Mouse (Mus musculus) left cerebral cortex, postnatal 10 days (tissue): Measurements from ENCODE around the gene Ppm1e. TPM values are rescaled to one million over a fixed set of nuclear protein-coding genes. Genes with fewer than 3 reads are reported as not detected.

Experiments
- DNase-seq, 2 experiments: peaks; one replicate each; pipeline ENCODE4 v3.0.0; 2021 to 2022; ENCODE audit warnings: low spot score in 2 of 2, mixed read lengths in 1 of 2; ENCODE audit errors: extremely low spot score in 1 of 2
- intact Hi-C: fragments of 180-260 bp; cut with DNase I; formaldehyde crosslinking; loops from one replicate; pipeline ENCODE4 v1.15.1; 2025
- total RNA-seq, 2 experiments: library from RNA; stranded (reverse); gene quantifications; 2 replicates each; pipeline ENCODE4 v1.2.3; 2021

Gene Ppm1e
- total RNA-seq, result 100 to 1,000 TPM; 173 to 181 TPM

GRCm38 (mm10) chr11:87358331-87359261 lies at the start of gene Ppm1e:
Gene Ppm1e, minus strand, starts transcription at chr11:87359023.
- intact Hi-C loops, result no loop called here
- DNase-seq, result peak; percentile 89 to 93

GRCm38 (mm10) chr11:87404876-87405275 lies 46.1 kb upstream of the Ppm1e start, which contains the start of the genes Rad51c and Tex14:
Gene Rad51c, minus strand, starts transcription at chr11:87404954.
Gene Tex14, plus strand, starts transcription at chr11:87405065.
- intact Hi-C loops, result loop anchor here (5.0 kb wide), 1 partner anchor 188 kb away; no protein-coding TSS in a partner anchor
- peak in 1 of 2 experiments; percentile 57 for DNase-seq

- intact Hi-C loops, result loop anchor here (5.0 kb wide), 1 partner anchor 187 kb away; no protein-coding TSS in a partner anchor
- DNase-seq, result peak; percentile 93 to 96
These were observed 45.5 kb upstream of the Ppm1e start for GRCm38 (mm10) chr11:87404111-87404853.

GRCm38 (mm10) chr11:87398402-87398801 lies 39.6 kb upstream of the Ppm1e start:
- DNase-seq, result no peak
- intact Hi-C loops, result no loop called here

GRCm38 (mm10) chr11:87393855-87394254 lies 35.0 kb upstream of the Ppm1e start:
- peak in 1 of 2 experiments; percentile 43 for DNase-seq
- intact Hi-C loops, result loop anchor here (5.0 kb wide), 1 partner anchor 182 kb away; no protein-coding TSS in a partner anchor

GRCm38 (mm10) chr11:87385676-87386075 lies 26.9 kb upstream of the Ppm1e start:
- intact Hi-C loops, result no loop called here
- DNase-seq, result no peak

GRCm38 (mm10) chr11:87384551-87384950 lies 25.7 kb upstream of the Ppm1e start:
- DNase-seq, result no peak
- intact Hi-C loops, result no loop called here

- no peak for DNase-seq
- intact Hi-C loops, result no loop called here
These were observed 9.2 kb upstream of the Ppm1e start for GRCm38 (mm10) chr11:87367865-87368580.

GRCm38 (mm10) chr11:87367061-87367460 lies 8.2 kb upstream of the Ppm1e start:
- no peak for DNase-seq
- intact Hi-C loops, result no loop called here

- intact Hi-C loops, result no loop called here
- no peak for DNase-seq
These were observed 6.3 kb upstream of the Ppm1e start for GRCm38 (mm10) chr11:87365120-87365519.

- intact Hi-C loops, result no loop called here
- DNase-seq, result no peak
These were observed 414 bp upstream of the Ppm1e start for GRCm38 (mm10) chr11:87359262-87359612.

GRCm38 (mm10) chr11:87357317-87358300 lies 1.2 kb downstream of the Ppm1e start:
- DNase-seq, result no peak

GRCm38 (mm10) chr11:87354861-87355260 lies 4.0 kb downstream of the Ppm1e start:
- no peak for DNase-seq
- intact Hi-C loops, result no loop called here

More at GRCm38 (mm10) chr11:87357317-87358300, 1.2 kb downstream of the Ppm1e start:
- intact Hi-C loops, result no loop called here

- intact Hi-C loops, result no loop called here
- DNase-seq, result no peak
These were observed 5.1 kb downstream of the Ppm1e start for GRCm38 (mm10) chr11:87353646-87354170.

- no peak for DNase-seq
- intact Hi-C loops, result no loop called here
These were observed 32.4 kb downstream of the Ppm1e start for GRCm38 (mm10) chr11:87326381-87326780.

GRCm38 (mm10) chr11:87322558-87322957 lies 36.3 kb downstream of the Ppm1e start:
- peak in 1 of 2 experiments; percentile 30 for DNase-seq
- intact Hi-C loops, result no loop called here

GRCm38 (mm10) chr11:87320007-87320406 lies 38.8 kb downstream of the Ppm1e start:
- DNase-seq, result no peak
- intact Hi-C loops, result no loop called here
